Mouse (Mus musculus) liver, postnatal 0 days (tissue): ENCODE measurements at regions not wholly inside any gene's neighbourhood (a gene's known extent, or its start where the extent isn't known, plus 50 kb on each side); places are given as distances from the start of the nearest gene placed in this dataset.

Source experiments
- CTCF ChIP-seq: sonication (generic); IDR thresholded peaks from 2 replicates; pipeline ENCODE4 v1.5.1; 2016; ENCODE audit warnings: antibody characterized with exemption, low read depth
- EP300 ChIP-seq: IDR thresholded peaks from 2 replicates; pipeline ENCODE4 v1.6.1; 2016; ENCODE audit warnings: antibody characterized with exemption, low read depth, mild to moderate bottlenecking

- TF ChIP-seq CTCF = no peak
- no peak for TF ChIP-seq EP300
Observed at GRCm38 (mm10) chr4:89451741-89452140, 140.9 kb upstream of the Cdkn2b start.
